Mouse (Mus musculus) lung, embryonic 14.5 days (tissue): ENCODE measurements at regions not wholly inside any gene's neighbourhood (a gene's known extent, or its start where the extent isn't known, plus 50 kb on each side); places are given as distances from the start of the nearest gene placed in this dataset.

Experiments
- ATAC-seq: fragments of 200-750 bp; cut with Nextera tagmentation; 2 replicates; pipeline ENCODE4 v1.8.0; 2017; ENCODE audit warnings: mild to moderate bottlenecking, moderate TSS enrichment, moderate library complexity; ENCODE audit not compliant: insufficient read depth
- DNase-seq: peaks from one replicate; pipeline ENCODE4 v3.0.0-alpha.2; 2015
- H3K27ac ChIP-seq: fragments of 300-500 bp; sonication (generic); 2 replicates; pipeline ENCODE4 v1.5.1; 2014; ENCODE audit warnings: low read depth, mild to moderate bottlenecking, moderate library complexity
- H3K27me3 ChIP-seq: fragments of 300-500 bp; sonication (generic); 2 replicates; pipeline ENCODE4 v1.6.1; 2014; ENCODE audit warnings: low read length, control low read depth; ENCODE audit not compliant: insufficient read depth
- H3K36me3 ChIP-seq: fragments of 300-500 bp; sonication (generic); 2 replicates; pipeline ENCODE4 v1.6.1; 2014; ENCODE audit warnings: control low read depth; ENCODE audit not compliant: insufficient read depth
- H3K4me1 ChIP-seq: fragments of 300-500 bp; sonication (generic); 2 replicates; pipeline ENCODE4 v1.6.1; 2014; ENCODE audit warnings: antibody characterized with exemption, control low read depth; ENCODE audit not compliant: insufficient read depth
- H3K4me2 ChIP-seq: fragments of 300-500 bp; sonication (generic); 2 replicates; pipeline ENCODE4 v1.6.1; 2014; ENCODE audit warnings: mild to moderate bottlenecking
- H3K4me3 ChIP-seq: fragments of 300-500 bp; sonication (generic); 2 replicates; pipeline ENCODE4 v1.5.1; 2014; ENCODE audit warnings: low read depth, low read length
- H3K9ac ChIP-seq: fragments of 300-500 bp; sonication (generic); 2 replicates; pipeline ENCODE4 v1.6.1; 2014
- H3K9me3 ChIP-seq: fragments of 300-500 bp; sonication (generic); 2 replicates; pipeline ENCODE4 v1.6.1; 2016; ENCODE audit warnings: low read depth, low read length, control low read depth
- CTCF ChIP-seq: IDR thresholded peaks from 2 replicates; pipeline ENCODE4 v1.5.1; 2016; ENCODE audit warnings: antibody characterized with exemption, low read depth
- WGBS: fragments of 180-500 bp; shearing (Covaris S2); extraction: QIAGEN DNeasy Blood & Tissue Kit; methylation state at CpG from one replicate; pipeline ENCODE4 v1.1.7; 2014; 5-methylcytosine and 5-hydroxymethylcytosine counted together

GRCm38 (mm10) chr15:5695015-5695414 lies 451.0 kb upstream of the Ptger4 start:
- Histone ChIP-seq H3K4me1 (no peaks in the 10 kb centered on the region), H3K27me3 (no peaks in the 10 kb centered on the region), H3K4me2 (no peak overlapping the region), H3K9ac (no peak overlapping the region), H3K9me3 (no peaks in the 10 kb centered on the region), H3K27ac (no peak overlapping the region), H3K4me3 (no peak overlapping the region), H3K36me3 (no peaks in the 10 kb centered on the region)
- ATAC-seq = no peak
- WGBS = 65% methylated on average over 3 of the region's 3 CpGs
- TF ChIP-seq CTCF = no peak
- DNase-seq = no peak

GRCm38 (mm10) chr15:5708454-5708853 lies 464.5 kb upstream of the Ptger4 start:
- ATAC-seq (no peak), DNase-seq (no peak)
- H3K27ac ChIP-seq = no peak overlapping the region
- H3K4me1 ChIP-seq = no peaks in the 10 kb centered on the region
- H3K4me3 ChIP-seq = no peak overlapping the region
- H3K9me3 ChIP-seq = no peaks in the 10 kb centered on the region
- no peak overlapping the region for H3K9ac ChIP-seq
- whole genome bisulfite sequencing = 79% methylated on average over 5 of the region's 5 CpGs
- H3K4me2 ChIP-seq = no peak overlapping the region
- no peaks in the 10 kb centered on the region for H3K36me3 ChIP-seq
- no peaks in the 10 kb centered on the region for H3K27me3 ChIP-seq
- TF ChIP-seq CTCF = no peak

- H3K36me3 ChIP-seq = no peaks in the 10 kb centered on the region
- no peak for TF ChIP-seq CTCF
- no peak overlapping the region for H3K27ac ChIP-seq
- H3K4me2 ChIP-seq = no peak overlapping the region
- no peak overlapping the region for H3K9ac ChIP-seq
- no peaks in the 10 kb centered on the region for H3K4me1 ChIP-seq
- H3K9me3 ChIP-seq = no peaks in the 10 kb centered on the region
- no peak overlapping the region for H3K4me3 ChIP-seq
- H3K27me3 ChIP-seq = no peaks in the 10 kb centered on the region
- ATAC-seq = peak; percentile 58; the same call in 1 of the 2 replicates
- WGBS = 12% methylated on average over 1 of the region's 1 CpGs
- no peak for DNase-seq
These were observed 496.7 kb upstream of the Ptger4 start for GRCm38 (mm10) chr15:5740658-5741057.

- Histone ChIP-seq H3K4me3 (no peak overlapping the region), H3K27ac (no peak overlapping the region), H3K9ac (no peak overlapping the region), H3K27me3 (no peaks in the 10 kb centered on the region), H3K36me3 (no peaks in the 10 kb centered on the region), H3K4me1 (no peaks in the 10 kb centered on the region), H3K4me2 (no peak overlapping the region), H3K9me3 (no peaks in the 10 kb centered on the region)
- ATAC-seq (no peak), DNase-seq (no peak)
- TF ChIP-seq CTCF = no peak
- 80% methylated on average over 5 of the region's 5 CpGs for WGBS
These were observed 499.9 kb upstream of the Ptger4 start for GRCm38 (mm10) chr15:5743893-5744292.

GRCm38 (mm10) chr15:5758690-5759089 lies 514.7 kb upstream of the Ptger4 start:
- Histone ChIP-seq H3K4me1 (no peaks in the 10 kb centered on the region), H3K36me3 (no peaks in the 10 kb centered on the region), H3K27me3 (no peaks in the 10 kb centered on the region), H3K4me2 (no peak overlapping the region), H3K27ac (no peak overlapping the region), H3K4me3 (no peak overlapping the region), H3K9me3 (no peaks in the 10 kb centered on the region), H3K9ac (no peak overlapping the region)
- no peak for DNase-seq
- WGBS = 75% methylated on average over 2 of the region's 2 CpGs
- no peak for TF ChIP-seq CTCF
- ATAC-seq = no peak

- Histone ChIP-seq H3K27ac (no peak overlapping the region), H3K4me3 (no peak overlapping the region), H3K27me3 (no peaks in the 10 kb centered on the region), H3K36me3 (no peaks in the 10 kb centered on the region), H3K9me3 (no peaks in the 10 kb centered on the region), H3K4me1 (no peaks in the 10 kb centered on the region), H3K9ac (no peak overlapping the region), H3K4me2 (no peak overlapping the region)
- no peak for TF ChIP-seq CTCF
- ATAC-seq (no peak), DNase-seq (no peak)
- 88% methylated on average over 4 of the region's 4 CpGs for WGBS
These were observed 518.2 kb upstream of the Ptger4 start for GRCm38 (mm10) chr15:5762216-5762615.

GRCm38 (mm10) chr15:5777074-5777473 lies 522.5 kb upstream of the Dab2 start:
- no peak overlapping the region for H3K9ac ChIP-seq
- no peak overlapping the region for H3K4me3 ChIP-seq
- H3K4me2 ChIP-seq = no peak overlapping the region
- DNase-seq = no peak
- TF ChIP-seq CTCF = no peak
- H3K27ac ChIP-seq = no peak overlapping the region
- H3K27me3 ChIP-seq = no peaks in the 10 kb centered on the region
- H3K36me3 ChIP-seq = no peaks in the 10 kb centered on the region
- no peaks in the 10 kb centered on the region for H3K4me1 ChIP-seq
- WGBS = 71% methylated on average over 4 of the region's 4 CpGs
- ATAC-seq = no peak
- no peaks in the 10 kb centered on the region for H3K9me3 ChIP-seq

GRCm38 (mm10) chr15:5799917-5800316 lies 499.7 kb upstream of the Dab2 start:
- H3K27me3 ChIP-seq = no peaks in the 10 kb centered on the region
- H3K4me3 ChIP-seq = no peak overlapping the region
- H3K4me2 ChIP-seq = no peak overlapping the region
- no peak for TF ChIP-seq CTCF
- H3K9me3 ChIP-seq = no peaks in the 10 kb centered on the region
- 82% methylated on average over 3 of the region's 3 CpGs for WGBS
- DNase-seq (no peak), ATAC-seq (no peak)
- H3K9ac ChIP-seq = no peak overlapping the region
- no peaks in the 10 kb centered on the region for H3K36me3 ChIP-seq
- H3K27ac ChIP-seq = no peak overlapping the region
- H3K4me1 ChIP-seq = no peaks in the 10 kb centered on the region
